Mouse (Mus musculus) cerebellum, adult 2 months (tissue): ENCODE results near the gene Mcub. TPM values are rescaled to one million over a fixed set of nuclear protein-coding genes. Genes with fewer than 3 reads are reported as not detected.
A peak's percentile ranks its signal among the peaks of the same experiment; 100 is the strongest.

Experiments
- DNase-seq, 2 experiments: peaks; one replicate each; pipeline ENCODE4 v3.0.0; 2021
- H3K27ac ChIP-seq: fragments of 200-500 bp; 2 replicates; pipeline ENCODE4 v1.5.1; 2012; ENCODE audit warnings: low read length, control low read depth, inconsistent platforms; ENCODE audit not compliant: insufficient read depth
- H3K27me3 ChIP-seq: fragments of 200-500 bp; 2 replicates; pipeline ENCODE4 v1.6.1; 2012; ENCODE audit warnings: inconsistent platforms, mild to moderate bottlenecking, low read length, moderate library complexity; ENCODE audit not compliant: control insufficient read depth, insufficient read depth
- H3K4me1 ChIP-seq: fragments of 200-500 bp; 2 replicates; pipeline ENCODE4 v1.6.1; 2011; ENCODE audit warnings: low read length; ENCODE audit not compliant: control insufficient read depth, insufficient read depth
- H3K4me3 ChIP-seq: fragments of 200-500 bp; replicated peaks from 2 replicates; pipeline ENCODE3; 2011; ENCODE audit warnings: mild to moderate bottlenecking, low read depth, low read length, control low read depth; ENCODE audit not compliant: insufficient read depth
- CTCF ChIP-seq: fragments of 200-500 bp; IDR thresholded peaks from 2 replicates; pipeline ENCODE4 v1.5.1; 2011; ENCODE audit warnings: low read depth, mild to moderate bottlenecking, control low read depth, low read length, moderate library complexity, borderline replicate concordance; ENCODE audit not compliant: insufficient read depth
- POLR2A ChIP-seq: fragments of 200-500 bp; IDR thresholded peaks from 2 replicates; pipeline ENCODE4 v1.6.1; 2011; ENCODE audit warnings: low read length, control low read depth, borderline replicate concordance; ENCODE audit not compliant: insufficient read depth
- whole genome bisulfite sequencing: fragments of 180-500 bp; shearing (Covaris S2); methylation state at CpG from one replicate; pipeline ENCODE4 v1.1.7; 2018; 5-methylcytosine and 5-hydroxymethylcytosine counted together
- polyA plus RNA-seq: library from polyadenylated mRNA; depleted of rRNA; stranded (reverse); fragments of >200 nt; gene quantifications from 2 replicates; pipeline ENCODE4 v1.2.3, GENCODE M21; 2012

Mcub gene
- polyA plus RNA-seq, 1 experiment, result 2.7 TPM

GRCm38 (mm10) chr3:129887779-129888517 lies 82.1 kb downstream of the Mcub start:
- Histone ChIP-seq H3K27me3 (no peaks in the 10 kb centered on the region), H3K27ac (no peak overlapping the region), H3K4me1 (no peaks in the 10 kb centered on the region), H3K4me3 (no peak overlapping the region)
- no peak for DNase-seq
- TF ChIP-seq POLR2A (no peak), CTCF (no peak)
- 89% methylated on average over 13 of the region's 13 CpGs for WGBS

- H3K27me3 ChIP-seq, result no peaks in the 10 kb centered on the region
- no peak for DNase-seq
- TF ChIP-seq CTCF (no peak), POLR2A (no peak)
- 87% methylated on average over 5 of the region's 5 CpGs for WGBS
- H3K4me3 ChIP-seq, result no peak overlapping the region
- H3K4me1 ChIP-seq, result no peaks in the 10 kb centered on the region
- no peak overlapping the region for H3K27ac ChIP-seq
Measured at GRCm38 (mm10) chr3:129886430-129886829, 83.6 kb downstream of the Mcub start.

- TF ChIP-seq POLR2A (no peak), CTCF (no peak)
- no peaks in the 10 kb centered on the region for H3K4me1 ChIP-seq
- DNase-seq, result no peak
- H3K4me3 ChIP-seq, result no peak overlapping the region
- H3K27me3 ChIP-seq, result no peaks in the 10 kb centered on the region
- 91% methylated on average over 9 of the region's 9 CpGs for WGBS
- H3K27ac ChIP-seq, result no peak overlapping the region
Measured at GRCm38 (mm10) chr3:129885577-129885976, 84.4 kb downstream of the Mcub start.

- H3K27me3 ChIP-seq, result no peaks in the 10 kb centered on the region
- H3K4me3 ChIP-seq, result no peak overlapping the region
- WGBS, result 87% methylated on average over 8 of the region's 8 CpGs
- no peaks in the 10 kb centered on the region for H3K4me1 ChIP-seq
- TF ChIP-seq CTCF (no peak), POLR2A (no peak)
- H3K27ac ChIP-seq, result no peak overlapping the region
- DNase-seq, result no peak
Measured at GRCm38 (mm10) chr3:129880925-129881593, 88.9 kb downstream of the Mcub start.

- no peaks in the 10 kb centered on the region for H3K4me1 ChIP-seq
- no peaks in the 10 kb centered on the region for H3K27me3 ChIP-seq
- WGBS, result 82% methylated on average over 2 of the region's 2 CpGs
- H3K27ac ChIP-seq, result no peak overlapping the region
- no peak overlapping the region for H3K4me3 ChIP-seq
- no peak for TF ChIP-seq POLR2A
- TF ChIP-seq CTCF, result no peak
- DNase-seq, result no peak
Measured at GRCm38 (mm10) chr3:129879913-129880312, 90.1 kb downstream of the Mcub start.

- Histone ChIP-seq H3K4me1 (no peaks in the 10 kb centered on the region), H3K27ac (no peak overlapping the region), H3K4me3 (peak overlapping the region; percentile 81), H3K27me3 (no peaks in the 10 kb centered on the region)
- no peak for TF ChIP-seq POLR2A
- TF ChIP-seq CTCF, result no peak
- 2% methylated on average over 25 of the region's 25 CpGs for WGBS
- DNase-seq, result peak in 1 of 2 experiments; percentile 40
Measured at GRCm38 (mm10) chr3:129879131-129879757, 90.8 kb downstream of the Mcub start.

- peak; percentile 93 to 94 for DNase-seq
- under 1% methylated on average over 66 of the region's 66 CpGs for WGBS
- no peaks in the 10 kb centered on the region for H3K4me1 ChIP-seq
- H3K27ac ChIP-seq, result 0 out of 2 replicates have a peak within 1 kb of the TSS, but pooled peaks have one; percentile 35
- H3K4me3 ChIP-seq, result peak within 1 kb of the TSS; percentile 81
- TF ChIP-seq POLR2A, result 0 out of 2 replicates have a peak, but pooled peaks have one; percentile 54
- TF ChIP-seq CTCF, result no peak
- no peaks in the 10 kb centered on the region for H3K27me3 ChIP-seq
Measured at GRCm38 (mm10) chr3:129878405-129879021, 91.5 kb downstream of the Mcub start, which contains the start of gene Pla2g12a. Pla2g12a (plus strand) TSS chr3:129878606.
